Mouse (Mus musculus): ENCODE data around the gene Prom1. TPM values are rescaled to one million over a fixed set of nuclear protein-coding genes. Genes with fewer than 3 reads are reported as not detected.

The Prom1 gene
- polyA plus RNA-seq, 1 experiment from 2014 or later = 110 TPM

- Histone ChIP-seq H3K27me3 (ENCODE audit: control insufficient read depth, insufficient read depth, low read length) (no peaks in the 10 kb centered on the region), H3K36me3 (ENCODE audit: control insufficient read depth, insufficient read depth, low read length) (peaks cover 2% of the 10 kb centered on the region; the same call in 1 of the 2 replicates), H3K4me3 (ENCODE audit: low read depth, low read length) (no peak overlapping the region), H3K4me1 (ENCODE audit: control insufficient read depth, insufficient read depth, low read length) (no peaks in the 10 kb centered on the region), H3K9ac (ENCODE audit: low read length) (no peak overlapping the region), H3K4me2 (ENCODE audit: low read depth) (no peak overlapping the region), H3K27ac (ENCODE audit: low read depth, low read length) (no peak overlapping the region), H3K9me3 (ENCODE audit: control insufficient read depth, low read length) (no peaks in the 10 kb centered on the region)
- ATAC-seq (ENCODE audit: insufficient read depth, low FRiP score, low TSS enrichment) = no peak
- no peak for DNase-seq (ENCODE audit: low spot score)
- 93% methylated on average over 8 of the region's 8 CpGs for WGBS
These were observed 104.2 kb downstream of the Prom1 start for GRCm38 (mm10) chr5:43997626-43998025.

GRCm38 (mm10) chr5:43996162-43996561, 105.7 kb downstream of the Prom1 start:
- Histone ChIP-seq H3K4me2 (ENCODE audit: low read depth) (no peak overlapping the region), H3K4me1 (ENCODE audit: control insufficient read depth, insufficient read depth, low read length) (no peaks in the 10 kb centered on the region), H3K9me3 (ENCODE audit: control insufficient read depth, low read length) (no peaks in the 10 kb centered on the region), H3K9ac (ENCODE audit: low read length) (no peak overlapping the region), H3K4me3 (ENCODE audit: low read depth, low read length) (no peak overlapping the region), H3K27me3 (ENCODE audit: control insufficient read depth, insufficient read depth, low read length) (no peaks in the 10 kb centered on the region), H3K36me3 (ENCODE audit: control insufficient read depth, insufficient read depth, low read length) (no peaks in the 10 kb centered on the region; the same call in 1 of the 2 replicates), H3K27ac (ENCODE audit: low read depth, low read length) (no peak overlapping the region)
- no peak for DNase-seq (ENCODE audit: low spot score)
- WGBS = 83% methylated on average over 4 of the region's 4 CpGs
- no peak for ATAC-seq (ENCODE audit: insufficient read depth, low FRiP score, low TSS enrichment)

- no peak for ATAC-seq (ENCODE audit: insufficient read depth, low FRiP score, low TSS enrichment)
- DNase-seq (ENCODE audit: low spot score) = no peak
- Histone ChIP-seq H3K9me3 (ENCODE audit: control insufficient read depth, low read length) (no peaks in the 10 kb centered on the region), H3K4me2 (ENCODE audit: low read depth) (no peak overlapping the region), H3K4me3 (ENCODE audit: low read depth, low read length) (no peak overlapping the region), H3K9ac (ENCODE audit: low read length) (no peak overlapping the region), H3K4me1 (ENCODE audit: control insufficient read depth, insufficient read depth, low read length) (no peaks in the 10 kb centered on the region), H3K27me3 (ENCODE audit: control insufficient read depth, insufficient read depth, low read length) (no peaks in the 10 kb centered on the region), H3K27ac (ENCODE audit: low read depth, low read length) (no peak overlapping the region), H3K36me3 (ENCODE audit: control insufficient read depth, insufficient read depth, low read length) (no peaks in the 10 kb centered on the region)
- WGBS = 92% methylated on average over 2 of the region's 2 CpGs
These were observed 106.9 kb downstream of the Prom1 start for GRCm38 (mm10) chr5:43994981-43995380.

GRCm38 (mm10) chr5:43990316-43990715, 111.5 kb downstream of the Prom1 start:
- Histone ChIP-seq H3K4me2 (ENCODE audit: low read depth) (no peak overlapping the region), H3K27me3 (ENCODE audit: control insufficient read depth, insufficient read depth, low read length) (no peaks in the 10 kb centered on the region), H3K27ac (ENCODE audit: low read depth, low read length) (no peak overlapping the region), H3K4me1 (ENCODE audit: control insufficient read depth, insufficient read depth, low read length) (no peaks in the 10 kb centered on the region), H3K9ac (ENCODE audit: low read length) (no peak overlapping the region), H3K36me3 (ENCODE audit: control insufficient read depth, insufficient read depth, low read length) (no peaks in the 10 kb centered on the region), H3K9me3 (ENCODE audit: control insufficient read depth, low read length) (no peaks in the 10 kb centered on the region), H3K4me3 (ENCODE audit: low read depth, low read length) (no peak overlapping the region)
- peak; percentile 59 for DNase-seq (ENCODE audit: low spot score)
- ATAC-seq (ENCODE audit: insufficient read depth, low FRiP score, low TSS enrichment) = no peak
- 56% methylated on average over 6 of the region's 6 CpGs for WGBS

GRCm38 (mm10) chr5:43989017-43989416, 112.8 kb downstream of the Prom1 start:
- Histone ChIP-seq H3K9ac (ENCODE audit: low read length) (no peak overlapping the region), H3K9me3 (ENCODE audit: control insufficient read depth, low read length) (no peaks in the 10 kb centered on the region), H3K4me2 (ENCODE audit: low read depth) (no peak overlapping the region), H3K4me1 (ENCODE audit: control insufficient read depth, insufficient read depth, low read length) (no peaks in the 10 kb centered on the region), H3K4me3 (ENCODE audit: low read depth, low read length) (no peak overlapping the region), H3K36me3 (ENCODE audit: control insufficient read depth, insufficient read depth, low read length) (no peaks in the 10 kb centered on the region), H3K27ac (ENCODE audit: low read depth, low read length) (no peak overlapping the region), H3K27me3 (ENCODE audit: control insufficient read depth, insufficient read depth, low read length) (no peaks in the 10 kb centered on the region)
- ATAC-seq (ENCODE audit: insufficient read depth, low FRiP score, low TSS enrichment) (no peak), DNase-seq (ENCODE audit: low spot score) (no peak)
- 85% methylated on average over 5 of the region's 5 CpGs for WGBS

GRCm38 (mm10) chr5:43986212-43986611, 115.6 kb downstream of the Prom1 start:
- no peak for DNase-seq (ENCODE audit: low spot score)
- H3K4me2 ChIP-seq (ENCODE audit: low read depth) = no peak overlapping the region
- no peak for ATAC-seq (ENCODE audit: insufficient read depth, low FRiP score, low TSS enrichment)
- no peak overlapping the region for H3K9ac ChIP-seq (ENCODE audit: low read length)
- H3K4me3 ChIP-seq (ENCODE audit: low read depth, low read length) = no peak overlapping the region
- H3K9me3 ChIP-seq (ENCODE audit: control insufficient read depth, low read length) = no peaks in the 10 kb centered on the region
- H3K27ac ChIP-seq (ENCODE audit: low read depth, low read length) = no peak overlapping the region
- H3K27me3 ChIP-seq (ENCODE audit: control insufficient read depth, insufficient read depth, low read length) = no peaks in the 10 kb centered on the region
- H3K4me1 ChIP-seq (ENCODE audit: control insufficient read depth, insufficient read depth, low read length) = no peaks in the 10 kb centered on the region
- H3K36me3 ChIP-seq (ENCODE audit: control insufficient read depth, insufficient read depth, low read length) = no peaks in the 10 kb centered on the region

GRCm38 (mm10) chr5:43982896-43983295, 118.9 kb downstream of the Prom1 start:
- 72% methylated on average over 1 of the region's 1 CpGs for WGBS
- H3K27me3 ChIP-seq (ENCODE audit: control insufficient read depth, insufficient read depth, low read length) = no peaks in the 10 kb centered on the region
- no peak for ATAC-seq (ENCODE audit: insufficient read depth, low FRiP score, low TSS enrichment)
- H3K9me3 ChIP-seq (ENCODE audit: control insufficient read depth, low read length) = no peaks in the 10 kb centered on the region
- H3K36me3 ChIP-seq (ENCODE audit: control insufficient read depth, insufficient read depth, low read length) = no peaks in the 10 kb centered on the region
- H3K27ac ChIP-seq (ENCODE audit: low read depth, low read length) = no peak overlapping the region
- H3K4me2 ChIP-seq (ENCODE audit: low read depth) = no peak overlapping the region
- H3K4me1 ChIP-seq (ENCODE audit: control insufficient read depth, insufficient read depth, low read length) = no peaks in the 10 kb centered on the region
- H3K9ac ChIP-seq (ENCODE audit: low read length) = no peak overlapping the region
- no peak for DNase-seq (ENCODE audit: low spot score)
- no peak overlapping the region for H3K4me3 ChIP-seq (ENCODE audit: low read depth, low read length)

GRCm38 (mm10) chr5:43981620-43982019, 120.2 kb downstream of the Prom1 start, which contains the start of gene Fgfbp1:
TSS of gene Fgfbp1 (minus strand) at chr5:43981779.
- ATAC-seq (ENCODE audit: insufficient read depth, low FRiP score, low TSS enrichment) = no peak
- no peaks in the 10 kb centered on the region for H3K4me1 ChIP-seq (ENCODE audit: control insufficient read depth, insufficient read depth, low read length)
- no peak within 1 kb of the TSS for H3K9ac ChIP-seq (ENCODE audit: low read length)
- H3K27ac ChIP-seq (ENCODE audit: low read depth, low read length) = no peak within 1 kb of the TSS
- 61% methylated on average over 4 of the region's 4 CpGs for WGBS
- H3K27me3 ChIP-seq (ENCODE audit: control insufficient read depth, insufficient read depth, low read length) = no peaks in the 10 kb centered on the region
- DNase-seq (ENCODE audit: low spot score) = no peak
- H3K9me3 ChIP-seq (ENCODE audit: control insufficient read depth, low read length) = no peaks in the 10 kb centered on the region
- H3K36me3 ChIP-seq (ENCODE audit: control insufficient read depth, insufficient read depth, low read length) = no peaks in the 10 kb centered on the region
- H3K4me2 ChIP-seq (ENCODE audit: low read depth) = no peak within 1 kb of the TSS
- H3K4me3 ChIP-seq (ENCODE audit: low read depth, low read length) = no peak within 1 kb of the TSS

- no peak for ATAC-seq (ENCODE audit: insufficient read depth, low FRiP score, low TSS enrichment)
- no peaks in the 10 kb centered on the region for H3K9me3 ChIP-seq (ENCODE audit: control insufficient read depth, low read length)
- WGBS = 71% methylated on average over 2 of the region's 2 CpGs
- H3K27me3 ChIP-seq (ENCODE audit: control insufficient read depth, insufficient read depth, low read length) = no peaks in the 10 kb centered on the region
- no peak overlapping the region for H3K4me3 ChIP-seq (ENCODE audit: low read depth, low read length)
- no peak overlapping the region for H3K9ac ChIP-seq (ENCODE audit: low read length)
- H3K4me1 ChIP-seq (ENCODE audit: control insufficient read depth, insufficient read depth, low read length) = no peaks in the 10 kb centered on the region
- no peaks in the 10 kb centered on the region for H3K36me3 ChIP-seq (ENCODE audit: control insufficient read depth, insufficient read depth, low read length)
- no peak overlapping the region for H3K27ac ChIP-seq (ENCODE audit: low read depth, low read length)
- H3K4me2 ChIP-seq (ENCODE audit: low read depth) = no peak overlapping the region
- no peak for DNase-seq (ENCODE audit: low spot score)
These were observed 121.4 kb downstream of the Prom1 start for GRCm38 (mm10) chr5:43980397-43980796.

Measured in neural tube, embryonic 11.5 days (tissue).